Mouse (Mus musculus): ENCODE data around the gene Aggf1. TPM values are rescaled to one million over a fixed set of nuclear protein-coding genes. Genes with fewer than 3 reads are reported as not detected.

Aggf1 gene
- polyA plus RNA-seq, 1 experiment from 2014 or later: 34.8 TPM

DNA sequence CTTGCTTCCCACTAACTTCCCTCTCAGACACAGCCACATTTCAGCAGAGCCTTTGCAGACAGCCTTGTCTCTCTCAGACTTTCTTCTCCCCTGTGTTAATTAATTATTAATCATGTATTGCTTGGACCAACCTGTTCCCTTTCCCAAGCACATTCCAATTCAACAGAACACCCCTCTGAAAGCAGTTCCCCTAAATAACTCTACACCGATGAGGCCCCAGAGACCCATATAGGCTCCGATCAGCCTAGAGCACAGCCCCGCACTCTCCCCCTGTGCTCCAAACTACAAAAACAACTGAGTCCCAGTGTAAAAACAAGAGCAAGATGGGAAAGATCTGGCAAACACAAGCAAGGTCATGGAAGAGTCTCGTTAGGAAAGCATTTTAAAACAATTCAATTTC is 68.6 kb downstream of the Aggf1 start:
- no peaks in the 10 kb centered on the region for H3K27me3 ChIP-seq
- H3K36me3 ChIP-seq: no peaks in the 10 kb centered on the region
- no peak overlapping the region for H3K27ac ChIP-seq
- no peak overlapping the region for H3K4me2 ChIP-seq
- H3K9me3 ChIP-seq: no peaks in the 10 kb centered on the region
- no peaks in the 10 kb centered on the region for H3K4me1 ChIP-seq
- whole genome bisulfite sequencing: 53% methylated on average over 4 of the region's 4 CpGs
- no peak for ATAC-seq (ENCODE audit: borderline replicate concordance, extremely low read depth, low FRiP score, low TSS enrichment)
- H3K9ac ChIP-seq: no peak overlapping the region
- H3K4me3 ChIP-seq: no peak overlapping the region

Other genes starting within 250 kb of the Aggf1 start
- 5.9 and 6.6 TPM in 2 replicates for gene Pde8b, start 125.0 kb downstream of the Aggf1 start, polyA plus RNA-seq (2015; fragmentation: Nextera tagmentation; extraction: Ambion mirVana)
- 65.0 and 65.6 TPM in 2 replicates for gene Zbed3, start 51.7 kb downstream of the Aggf1 start, polyA plus RNA-seq (2015; fragmentation: Nextera tagmentation; extraction: Ambion mirVana)
- 0.11 TPM in 1 of 2 replicates, not detected in the other for gene Crhbp, start 69.6 kb upstream of the Aggf1 start, polyA plus RNA-seq (2015; fragmentation: Nextera tagmentation; extraction: Ambion mirVana)
- gene S100z, start 103.4 kb upstream of the Aggf1 start, polyA plus RNA-seq (2015; fragmentation: Nextera tagmentation; extraction: Ambion mirVana): not detected in 2 replicates
- 4.3 and 4.5 TPM in 2 replicates for gene F2rl1, start 149.9 kb upstream of the Aggf1 start, polyA plus RNA-seq (2015; fragmentation: Nextera tagmentation; extraction: Ambion mirVana)
- gene F2r, start 243.1 kb upstream of the Aggf1 start, polyA plus RNA-seq (2015; fragmentation: Nextera tagmentation; extraction: Ambion mirVana): 106 and 114 TPM in 2 replicates

Measured in lung, embryonic 15.5 days (tissue).